Mouse (Mus musculus) lung, adult 2 months (tissue): ENCODE data around the gene Ndufa6.
"Not testable (repeated sequence)": the region's sequence is repeated elsewhere in the genome, so short reads cannot be mapped to it uniquely, and the experiment has no call there.

Experiments used
- CTCF ChIP-seq: fragments of 200-500 bp; IDR thresholded peaks from 2 replicates; pipeline ENCODE4 v1.5.1; 2011; ENCODE audit warnings: mild to moderate bottlenecking, low read length, control low read depth; ENCODE audit not compliant: insufficient read depth
- POLR2A ChIP-seq: fragments of 200-500 bp; IDR thresholded peaks from 2 replicates; pipeline ENCODE4 v1.6.1; 2011; ENCODE audit warnings: low read depth, mild to moderate bottlenecking, control low read depth, low read length, borderline replicate concordance; ENCODE audit errors: extremely low read depth

DNA sequence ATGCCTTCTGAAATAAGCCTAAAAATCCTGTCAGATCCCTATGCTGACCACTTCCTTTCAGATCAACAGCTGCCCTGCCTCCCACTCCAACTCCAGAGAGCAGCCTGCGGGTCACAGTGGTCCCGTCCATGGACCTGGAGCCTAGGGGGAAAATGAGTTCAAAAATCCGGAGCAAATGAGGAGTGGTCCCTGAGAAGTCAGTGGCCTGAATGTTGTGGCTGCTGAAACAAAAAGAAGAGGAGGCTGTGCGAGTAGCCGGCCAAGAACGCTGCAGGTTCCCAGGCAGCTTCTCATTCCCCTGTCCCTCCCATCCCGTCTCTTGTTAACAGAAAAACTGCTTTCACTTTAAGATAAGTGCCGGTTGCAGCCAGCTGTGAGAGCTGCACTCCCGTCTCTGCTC is 10.4 kb upstream of the Ndufa6 start:
- not testable (repeated sequence) for TF ChIP-seq CTCF, POLR2A
